Mouse (Mus musculus) brain, embryonic 18.5 days (tissue): ENCODE data around the gene Zfp790.

ENCODE experiments used
- DNase-seq: peaks from one replicate; pipeline ENCODE4 v3.0.0-alpha.2; 2012; ENCODE audit warnings: low read depth, low spot score

Zfp790 gene

GRCm38 (mm10) chr7:29815910-29816429 is at the start of gene Zfp790:
Gene Zfp790, plus strand, starts transcription at chr7:29816114.
- peak; percentile 90 for DNase-seq

DNA sequence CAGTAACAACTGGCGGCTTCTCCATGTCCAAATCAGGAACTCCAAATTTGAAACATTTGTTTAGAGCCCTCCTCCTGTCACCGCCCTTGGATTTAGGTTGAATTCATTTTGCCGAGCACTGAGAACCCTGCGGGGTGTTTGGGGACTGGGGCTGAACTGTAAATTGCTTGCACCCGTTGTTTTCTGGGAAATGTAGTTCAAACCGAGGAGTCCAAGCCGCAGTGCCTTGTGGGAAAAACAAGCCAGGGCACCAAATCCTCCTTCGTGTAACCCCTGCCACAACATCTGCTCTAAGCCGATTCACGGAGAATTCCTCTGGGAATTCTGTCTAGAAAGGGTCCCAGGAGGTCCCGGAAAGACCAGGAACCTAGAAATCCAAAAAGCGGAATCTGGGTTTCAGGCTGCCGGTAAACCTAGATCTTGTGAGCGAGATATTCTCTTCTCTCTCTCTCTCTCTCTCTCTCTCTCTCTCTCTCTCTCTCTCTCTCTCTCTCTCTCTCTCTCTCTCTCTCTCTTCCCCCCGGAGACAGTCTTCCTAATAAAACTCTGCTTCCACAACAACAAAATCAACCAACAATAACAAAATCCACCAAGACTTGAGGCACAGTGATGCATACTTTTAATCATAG is 48.7 kb upstream of the Zfp790 start:
- DNase-seq, result peak; percentile 77

GRCm38 (mm10) chr7:29768090-29768900 is 47.6 kb upstream of the Zfp790 start, which contains the start of gene Zfp84:
Gene Zfp84, plus strand, starts transcription at chr7:29768552.
- peak; percentile 88 for DNase-seq

GRCm38 (mm10) chr7:29768980-29769379 is 46.9 kb upstream of the Zfp790 start:
- no peak for DNase-seq

- DNase-seq, result no peak
These were observed 42.4 kb upstream of the Zfp790 start for GRCm38 (mm10) chr7:29773503-29773902.

- no peak for DNase-seq
These were observed 41.5 kb upstream of the Zfp790 start for GRCm38 (mm10) chr7:29774371-29774770.

DNA sequence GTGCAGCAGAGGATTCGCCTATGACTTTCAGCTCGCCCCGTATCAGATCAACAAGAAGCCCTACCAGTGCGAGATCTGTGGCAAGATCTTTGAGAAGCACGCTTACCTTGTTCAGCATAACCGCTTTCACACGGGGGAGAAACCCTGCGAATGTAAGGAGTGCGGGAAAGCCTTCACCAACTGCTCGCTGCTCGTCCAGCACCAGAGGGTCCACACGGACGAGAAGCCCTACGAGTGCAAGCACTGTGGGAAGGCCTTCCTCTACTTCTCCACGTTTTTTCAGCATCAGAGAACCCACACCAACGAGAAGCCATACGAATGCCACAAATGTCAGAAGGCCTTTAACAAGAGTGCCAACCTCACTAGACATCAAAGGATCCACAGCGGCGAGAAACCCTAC is 39.3 kb upstream of the Zfp790 start:
- DNase-seq, result no peak

DNA sequence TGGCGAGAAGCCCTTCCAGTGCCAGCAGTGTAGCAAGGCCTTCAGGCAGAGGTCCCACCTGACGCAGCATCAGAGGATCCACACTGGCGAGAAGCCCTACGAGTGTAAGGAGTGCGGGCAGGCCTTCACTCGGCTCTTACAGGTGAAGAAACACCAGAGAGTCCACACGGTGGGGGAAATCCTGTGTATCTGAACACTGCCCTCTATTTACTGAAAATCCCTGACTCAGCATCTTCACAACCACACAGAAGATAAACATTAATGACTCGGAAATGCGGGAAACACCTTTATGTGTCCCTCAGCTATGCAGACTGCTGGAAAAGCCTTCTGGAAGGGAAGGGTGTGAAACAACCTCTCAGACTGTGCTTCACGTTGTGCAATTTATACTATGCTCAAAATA is 38.5 kb upstream of the Zfp790 start:
- no peak for DNase-seq

GRCm38 (mm10) chr7:29783871-29784551 is 31.9 kb upstream of the Zfp790 start, which contains the start of gene Zfp30:
Gene Zfp30, plus strand, starts transcription at chr7:29783998.
- DNase-seq, result peak; percentile 85

DNA sequence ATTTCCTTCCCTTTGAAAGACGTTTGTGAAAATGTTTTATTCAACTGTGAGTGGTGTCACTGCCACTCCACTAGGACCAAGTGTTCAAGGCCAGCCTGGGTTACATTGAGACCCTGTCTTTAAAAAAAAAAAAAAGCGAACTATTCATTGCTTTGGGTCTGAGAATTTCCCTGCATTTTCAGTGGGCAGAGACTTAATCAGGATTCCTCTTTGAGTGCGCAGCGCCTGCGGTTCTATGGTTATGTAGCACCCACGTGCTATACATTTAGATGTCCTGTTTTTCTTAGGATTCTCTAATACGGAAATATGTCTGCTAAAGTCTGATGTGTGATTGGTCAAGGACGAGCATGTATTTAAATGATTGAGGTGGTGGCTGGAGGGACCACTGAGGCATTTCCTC is 30.9 kb upstream of the Zfp790 start:
- DNase-seq, result no peak

GRCm38 (mm10) chr7:29785888-29786287 is 30.0 kb upstream of the Zfp790 start:
- DNase-seq, result no peak

- DNase-seq, result no peak
These were observed 23.0 kb upstream of the Zfp790 start for GRCm38 (mm10) chr7:29792906-29793305.

GRCm38 (mm10) chr7:29807046-29807445 is 8.9 kb upstream of the Zfp790 start:
- DNase-seq, result no peak

DNA sequence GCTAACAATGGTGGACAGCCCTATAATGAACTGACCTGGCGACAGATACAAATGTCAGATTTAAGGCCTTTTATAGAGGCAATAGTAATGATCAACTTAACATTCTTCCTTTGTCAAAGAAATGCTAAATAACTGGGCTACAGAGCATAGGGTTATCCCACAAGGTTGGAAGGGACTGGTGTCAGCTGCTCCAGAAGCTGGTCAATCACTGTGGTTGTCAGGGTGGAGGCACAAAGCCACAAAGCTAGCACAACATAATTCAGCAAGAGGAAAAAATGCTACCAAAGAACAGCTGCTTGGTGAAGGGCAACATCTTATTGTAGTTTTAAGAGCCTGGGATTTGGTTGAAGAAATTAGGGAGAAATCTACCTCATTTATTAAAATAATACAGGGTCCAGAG is 3.7 kb upstream of the Zfp790 start:
- DNase-seq, result no peak

DNA sequence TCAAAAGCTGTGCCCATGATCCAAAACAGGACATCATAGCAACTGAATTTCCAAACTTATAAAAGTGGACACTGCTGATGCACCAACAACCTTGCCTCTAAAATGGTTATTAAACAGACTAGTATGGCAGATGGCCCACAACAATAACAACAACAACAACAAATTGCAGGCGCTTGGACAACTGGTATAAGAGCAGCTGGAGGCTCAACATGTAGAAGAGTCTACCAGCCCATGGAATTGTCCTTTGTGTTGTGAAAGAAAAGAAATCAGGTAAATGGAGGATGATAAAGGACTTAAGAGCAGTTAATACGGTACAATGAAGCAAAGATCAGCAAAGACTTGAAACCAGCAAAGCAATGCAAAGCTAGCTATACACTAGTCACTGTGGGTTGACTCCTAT is 1.5 kb upstream of the Zfp790 start:
- DNase-seq, result no peak

DNA sequence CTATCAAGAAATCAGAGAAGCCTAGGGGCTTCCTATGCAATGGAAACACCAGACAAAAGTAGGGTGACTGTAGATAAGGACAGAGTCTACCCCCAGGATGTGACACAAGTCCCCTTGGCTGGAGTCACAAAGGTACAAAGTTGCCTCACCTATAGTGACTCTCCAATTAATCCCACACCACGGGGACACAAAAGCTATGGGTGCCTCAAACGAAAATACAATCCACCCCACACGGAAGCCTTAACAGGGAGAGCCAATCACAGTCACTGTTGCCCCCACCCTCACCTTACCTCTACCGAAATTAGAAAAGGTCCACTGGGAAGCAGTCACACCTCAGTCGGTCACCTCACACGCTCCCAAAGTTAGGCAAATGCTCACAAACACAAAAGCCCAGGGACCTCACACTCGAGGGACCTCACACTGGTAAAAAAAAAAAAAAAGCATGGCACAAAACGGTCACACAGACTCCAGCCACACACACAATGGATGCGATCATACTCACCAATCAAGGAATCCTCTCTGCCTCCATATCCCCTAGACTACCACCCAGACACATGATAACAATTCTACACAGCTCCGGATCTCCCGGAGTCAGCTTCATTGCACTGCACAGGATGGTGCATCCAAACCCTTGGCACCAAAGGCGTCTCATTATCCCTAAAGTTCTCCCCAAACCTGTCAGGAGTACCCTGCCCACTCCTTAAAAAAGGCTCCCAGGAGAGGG is 691 bp upstream of the Zfp790 start:
- no peak for DNase-seq

GRCm38 (mm10) chr7:29818619-29819254 is 2.8 kb downstream of the Zfp790 start:
- peak; percentile 82 for DNase-seq

DNA sequence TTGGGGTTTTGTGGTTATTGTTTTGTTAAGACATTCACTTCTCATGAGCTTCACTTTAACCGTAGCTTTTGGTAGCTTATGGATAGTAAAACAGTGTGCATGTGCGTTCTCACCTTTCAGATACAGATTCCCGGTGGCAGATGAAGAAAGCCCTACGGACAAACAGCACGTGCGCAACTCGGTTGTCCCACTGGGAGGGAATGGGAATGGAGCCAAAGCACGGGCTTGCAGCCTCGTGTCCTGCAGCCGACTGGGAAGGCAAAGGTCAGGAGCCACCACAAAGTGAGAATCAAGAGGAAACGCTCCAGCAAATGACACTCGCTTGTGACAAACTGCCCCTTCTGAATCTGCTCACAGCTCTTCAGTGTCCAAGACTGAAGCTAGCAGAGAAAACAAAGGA is 12.1 kb downstream of the Zfp790 start:
- DNase-seq, result no peak

- DNase-seq, result no peak
These were observed 13.9 kb downstream of the Zfp790 start for GRCm38 (mm10) chr7:29829804-29830203.

- no peak for DNase-seq
These were observed 20.9 kb downstream of the Zfp790 start for GRCm38 (mm10) chr7:29836816-29837215.

DNA sequence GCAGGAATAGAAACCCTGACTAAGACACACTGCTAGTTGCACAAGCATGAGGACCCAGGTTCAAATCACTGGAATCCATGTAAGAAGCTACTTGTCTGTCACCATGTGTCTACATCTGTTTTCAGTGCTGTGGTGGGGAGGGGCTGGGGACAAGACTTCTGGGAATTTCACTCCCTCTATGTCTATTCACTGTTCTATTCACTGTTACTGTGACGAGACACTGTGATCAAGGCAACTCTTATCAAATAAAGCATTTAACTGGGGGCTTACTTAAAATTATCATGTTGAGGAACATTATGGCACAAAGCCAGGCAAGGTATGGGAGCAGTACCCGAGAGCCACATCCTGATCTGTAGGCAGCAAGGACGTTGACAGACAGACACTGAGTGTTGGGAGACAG is 23.3 kb downstream of the Zfp790 start:
- DNase-seq, result no peak
